Mouse (Mus musculus): ENCODE measurements at regions not wholly inside any gene's neighbourhood (a gene's known extent, or its start where the extent isn't known, plus 50 kb on each side); places are given as distances from the start of the nearest gene placed in this dataset.

- DNase-seq (ENCODE audit: low read depth): peak; percentile 53
- TF ChIP-seq POLR2A (IDR thresholded peaks at IDR 0.05; ENCODE audit: borderline replicate concordance, extremely low read depth, insufficient read depth, insufficient read length, poor library complexity, severe bottlenecking) (no peak), CTCF (IDR thresholded peaks at IDR 0.05; ENCODE audit: borderline replicate concordance, extremely low read depth, insufficient read depth, insufficient read length) (peak; percentile 43; the same call in 1 of the 2 replicates)
Observed at GRCm38 (mm10) chrX:13224902-13225301, 55.9 kb upstream of the Ddx3x start.

GRCm38 (mm10) chrX:13226429-13226828, 54.3 kb upstream of the Ddx3x start:
- TF ChIP-seq CTCF (IDR thresholded peaks at IDR 0.05; ENCODE audit: borderline replicate concordance, extremely low read depth, insufficient read depth, insufficient read length) (no peak), POLR2A (IDR thresholded peaks at IDR 0.05; ENCODE audit: borderline replicate concordance, extremely low read depth, insufficient read depth, insufficient read length, poor library complexity, severe bottlenecking) (no peak)
- DNase-seq (ENCODE audit: low read depth): no peak

GRCm38 (mm10) chrX:13229891-13230614, 50.7 kb upstream of the Ddx3x start:
- TF ChIP-seq CTCF (IDR thresholded peaks at IDR 0.05; ENCODE audit: borderline replicate concordance, extremely low read depth, insufficient read depth, insufficient read length): peak; percentile 53; the same call in 1 of the 2 replicates
- TF ChIP-seq POLR2A (IDR thresholded peaks at IDR 0.05; ENCODE audit: borderline replicate concordance, extremely low read depth, insufficient read depth, insufficient read length, poor library complexity, severe bottlenecking): no peak
- DNase-seq (ENCODE audit: low read depth): peak; percentile 77

GRCm38 (mm10) chrX:13230615-13231179, 50.1 kb upstream of the Ddx3x start:
- peak; percentile 98 for DNase-seq (ENCODE audit: low read depth)
- TF ChIP-seq POLR2A (IDR thresholded peaks at IDR 0.05; ENCODE audit: borderline replicate concordance, extremely low read depth, insufficient read depth, insufficient read length, poor library complexity, severe bottlenecking) (no peak; the same call in 1 of the 2 replicates), CTCF (IDR thresholded peaks at IDR 0.05; ENCODE audit: borderline replicate concordance, extremely low read depth, insufficient read depth, insufficient read length) (no peak)

Measured in brain, embryonic 14.5 days (tissue).